Mouse (Mus musculus) G1E (cell line): ENCODE data around the gene Gjb6. TPM values are rescaled to one million over a fixed set of nuclear protein-coding genes. Genes with fewer than 3 reads are reported as not detected.

Source experiments
- ATAC-seq: 2 replicates; pipeline ENCODE4 v1.8.0; 2016; ENCODE audit warnings: mild to moderate bottlenecking; ENCODE audit not compliant: insufficient number of reproducible peaks, poor library complexity, low FRiP score, severe bottlenecking; ENCODE audit errors: extremely low read depth
- DNase-seq: peaks from one replicate; pipeline ENCODE4 v3.0.0; 2012; ENCODE audit warnings: low spot score
- H3K27me3 ChIP-seq: 2 replicates; pipeline ENCODE4 v1.6.1; 2012; ENCODE audit warnings: mild to moderate bottlenecking, low read length, inconsistent platforms; ENCODE audit not compliant: insufficient read depth
- H3K36me3 ChIP-seq: replicated peaks from 2 replicates; pipeline ENCODE3; 2012; ENCODE audit warnings: mild to moderate bottlenecking, inconsistent platforms
- H3K4me1 ChIP-seq: 2 replicates; pipeline ENCODE4 v1.6.1; 2012; ENCODE audit warnings: low read depth, low read length, inconsistent platforms, mixed read lengths; ENCODE audit not compliant: insufficient read depth
- H3K4me3 ChIP-seq: 2 replicates; pipeline ENCODE4 v1.5.1; 2012; ENCODE audit warnings: low read depth, mild to moderate bottlenecking, inconsistent platforms, low read length, moderate library complexity, mixed read lengths
- H3K9me3 ChIP-seq: replicated peaks from 2 replicates; pipeline ENCODE4 v1.6.1; 2012; ENCODE audit warnings: inconsistent platforms
- CTCF ChIP-seq: IDR thresholded peaks from 2 replicates; pipeline ENCODE4 v1.5.1; 2012; ENCODE audit warnings: low read depth, low read length, inconsistent platforms, mixed read lengths
- GATA1 ChIP-seq: IDR thresholded peaks from 2 replicates; pipeline ENCODE4 v1.6.1; 2012; ENCODE audit warnings: borderline replicate concordance, low read length, inconsistent platforms, mixed read lengths
- GATA2 ChIP-seq: IDR thresholded peaks from 2 replicates; pipeline ENCODE4 v1.6.1; 2012; ENCODE audit warnings: low read depth, low read length, inconsistent platforms, borderline replicate concordance
- POLR2AphosphoS5 ChIP-seq: IDR thresholded peaks from 2 replicates; pipeline ENCODE4 v1.6.1; 2012; ENCODE audit warnings: low read depth, low read length, inconsistent platforms; ENCODE audit not compliant: insufficient replicate concordance
- TAL1 ChIP-seq: conservative IDR thresholded peaks from 2 replicates; pipeline ENCODE4 v1.6.1; 2012; ENCODE audit warnings: low read depth, low read length, inconsistent platforms, mixed read lengths
- polyA plus RNA-seq: library from polyadenylated mRNA; stranded (reverse); fragments of >175 nt; gene quantifications from 2 replicates; pipeline ENCODE4 v1.2.3, GENCODE M21; 2012
- total RNA-seq, 2 experiments: library from RNA; stranded (forward) in 1 of 2; stranded (reverse) in 1 of 2; fragments of 200-1000 nt in 1 of 2; fragments of >200 nt in 1 of 2; fragmentation: Nextera tagmentation in 1 of 2; gene quantifications; 2 replicates each; pipeline ENCODE4 v1.2.3; 2014 to 2017

Gene Gjb6
- total and polyA plus RNA-seq, 3 experiments: 0.11 TPM; not detected in 2

GRCm38 (mm10) chr14:57075537-57075936 lies 57.9 kb downstream of the Gjb6 start:
- DNase-seq (no peak), ATAC-seq (no peak)
- Histone ChIP-seq H3K4me3 (no peak overlapping the region), H3K36me3 (no peaks in the 10 kb centered on the region), H3K27me3 (peaks cover 9% of the 10 kb centered on the region; the same call in 1 of the 2 replicates), H3K9me3 (no peaks in the 10 kb centered on the region), H3K4me1 (no peaks in the 10 kb centered on the region)
- no peak for TF ChIP-seq GATA1
- no peak for TF ChIP-seq CTCF
- no peak for TF ChIP-seq TAL1
- no peak for TF ChIP-seq GATA2
- no peak for TF ChIP-seq POLR2AphosphoS5

Other genes starting within 250 kb of the Gjb6 start
- gene Zmym2, start 247.0 kb downstream of the Gjb6 start, total RNA-seq (2014; fragmentation: Nextera tagmentation): 118 and 147 TPM in 2 replicates
- 57.3 and 58.1 TPM in 2 replicates for gene Zmym2, start 247.0 kb downstream of the Gjb6 start, total RNA-seq (2017)
- 0.97 and 2.1 TPM in 2 replicates for gene Zmym2, start 247.0 kb downstream of the Gjb6 start, polyA plus RNA-seq
- not detected in 2 replicates for gene Gja3, start 75.5 kb downstream of the Gjb6 start, total RNA-seq (2014; fragmentation: Nextera tagmentation)
- gene Gja3, start 75.5 kb downstream of the Gjb6 start, total RNA-seq (2017): not detected in 2 replicates
- not detected in 2 replicates for gene Gja3, start 75.5 kb downstream of the Gjb6 start, polyA plus RNA-seq
- not detected in 2 replicates for gene Gjb2, start 28.9 kb downstream of the Gjb6 start, total RNA-seq (2014; fragmentation: Nextera tagmentation)
- gene Gjb2, start 28.9 kb downstream of the Gjb6 start, total RNA-seq (2017): 0.06 TPM in 1 of 2 replicates, not detected in the other
- not detected in 2 replicates for gene Gjb2, start 28.9 kb downstream of the Gjb6 start, polyA plus RNA-seq
- gene Gm4491, start 17.7 kb downstream of the Gjb6 start, total RNA-seq (2014; fragmentation: Nextera tagmentation): not detected in 2 replicates
- 0.17 TPM in 1 of 2 replicates, not detected in the other for gene Gm4491, start 17.7 kb downstream of the Gjb6 start, total RNA-seq (2017)
- not detected in 2 replicates for gene Gm4491, start 17.7 kb downstream of the Gjb6 start, polyA plus RNA-seq